Mouse (Mus musculus) forebrain, embryonic 16.5 days (tissue): ENCODE results near the gene Itsn1. TPM values are rescaled to one million over a fixed set of nuclear protein-coding genes. Genes with fewer than 3 reads are reported as not detected.

Source experiments
- ATAC-seq: fragments of 200-750 bp; cut with Nextera tagmentation; 2 replicates; pipeline ENCODE4 v1.8.0; 2017; ENCODE audit warnings: mild to moderate bottlenecking, moderate library complexity
- H3K27ac ChIP-seq: fragments of 300-500 bp; sonication (generic); 2 replicates; pipeline ENCODE4 v1.5.1; 2014; ENCODE audit warnings: low read length, control low read depth
- H3K27me3 ChIP-seq: fragments of 300-500 bp; sonication (generic); replicated peaks from 2 replicates; pipeline ENCODE4 v1.6.1; 2014; ENCODE audit warnings: low read length; ENCODE audit not compliant: control insufficient read depth, insufficient read depth
- H3K36me3 ChIP-seq: fragments of 300-500 bp; sonication (generic); 2 replicates; pipeline ENCODE4 v1.6.1; 2014; ENCODE audit not compliant: control insufficient read depth, insufficient read depth
- H3K4me1 ChIP-seq: fragments of 300-500 bp; sonication (generic); replicated peaks from 2 replicates; pipeline ENCODE4 v1.6.1; 2014; ENCODE audit warnings: low read length; ENCODE audit not compliant: control insufficient read depth, insufficient read depth
- H3K4me2 ChIP-seq: fragments of 300-500 bp; sonication (generic); 2 replicates; pipeline ENCODE4 v1.6.1; 2014; ENCODE audit warnings: mild to moderate bottlenecking, low read length, control low read depth
- H3K4me3 ChIP-seq: fragments of 300-500 bp; sonication (generic); replicated peaks from 2 replicates; pipeline ENCODE4 v1.5.1; 2014; ENCODE audit warnings: mild to moderate bottlenecking, low read length, control low read depth
- H3K9ac ChIP-seq: fragments of 300-500 bp; sonication (generic); replicated peaks from 2 replicates; pipeline ENCODE4 v1.6.1; 2014; ENCODE audit warnings: low read depth, low read length, control low read depth
- H3K9me3 ChIP-seq: fragments of 300-500 bp; sonication (generic); 2 replicates; pipeline ENCODE4 v1.6.1; 2016; ENCODE audit warnings: low read length; ENCODE audit not compliant: control insufficient read depth
- WGBS: fragments of 180-500 bp; shearing (Covaris S2); extraction: QIAGEN DNeasy Blood & Tissue Kit; methylation state at CpG from one replicate; pipeline ENCODE4 v1.1.7; 2014; 5-methylcytosine and 5-hydroxymethylcytosine counted together
- polyA plus RNA-seq: library from polyadenylated mRNA; unstranded; fragments of >200 nt; fragmentation: Nextera tagmentation; extraction: Ambion mirVana; gene quantifications from 2 replicates; pipeline ENCODE4 v1.2.1, GENCODE M21; 2015

Gene Itsn1
- polyA plus RNA-seq, 1 experiment from 2014 or later = 86.3 TPM

DNA sequence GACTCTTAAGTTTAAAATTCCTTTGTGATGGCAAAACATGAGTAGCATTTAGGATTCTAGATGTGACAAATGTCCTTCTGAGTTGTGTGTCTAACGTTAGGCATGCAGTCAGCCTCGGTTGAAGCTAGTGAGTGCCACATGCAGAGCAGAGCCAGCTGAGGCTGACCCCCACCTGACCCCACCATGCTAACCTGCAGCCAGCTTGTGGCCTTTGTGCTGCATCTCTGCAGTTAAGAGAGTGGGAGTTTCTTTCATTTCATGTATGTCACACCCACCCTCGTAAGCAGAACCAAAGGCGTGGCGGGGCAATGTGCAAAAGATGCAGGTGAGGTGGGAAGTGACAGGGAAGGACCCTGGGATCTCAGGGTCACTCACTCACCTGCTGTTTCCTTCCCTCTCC is 98.4 kb downstream of the Itsn1 start:
- H3K4me3 ChIP-seq = no peak overlapping the region
- no peak for ATAC-seq
- no peak overlapping the region for H3K27ac ChIP-seq
- no peak overlapping the region for H3K9ac ChIP-seq
- 50% methylated on average over 5 of the region's 5 CpGs for WGBS
- no peak overlapping the region for H3K4me2 ChIP-seq
- H3K9me3 ChIP-seq = no peaks in the 10 kb centered on the region
- no peaks in the 10 kb centered on the region for H3K4me1 ChIP-seq
- H3K36me3 ChIP-seq = peaks cover 6% of the 10 kb centered on the region
- H3K27me3 ChIP-seq = no peaks in the 10 kb centered on the region

DNA sequence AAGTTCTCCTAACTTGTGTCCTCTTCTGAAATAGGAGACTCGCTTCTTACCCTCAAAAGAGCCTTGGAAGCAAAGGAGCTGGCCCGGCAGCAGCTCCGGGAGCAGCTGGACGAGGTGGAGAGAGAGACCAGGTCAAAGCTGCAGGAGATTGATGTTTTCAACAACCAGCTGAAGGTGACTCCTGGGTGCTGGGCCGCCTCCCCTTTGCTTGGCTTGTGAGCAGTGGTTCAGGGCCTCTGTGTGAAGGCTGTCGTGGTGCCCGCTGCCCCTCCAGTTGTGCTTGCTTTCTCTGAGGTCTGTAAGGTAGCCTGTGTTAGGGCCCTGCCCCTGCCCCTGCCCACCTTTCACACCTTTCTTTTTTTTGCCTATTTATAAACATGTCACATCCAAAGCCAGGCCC is 99.1 kb downstream of the Itsn1 start:
- Histone ChIP-seq H3K36me3 (peaks cover 5% of the 10 kb centered on the region), H3K4me2 (no peak overlapping the region), H3K27ac (no peak overlapping the region), H3K4me3 (no peak overlapping the region), H3K4me1 (no peaks in the 10 kb centered on the region), H3K27me3 (no peaks in the 10 kb centered on the region), H3K9ac (no peak overlapping the region), H3K9me3 (no peaks in the 10 kb centered on the region)
- 82% methylated on average over 7 of the region's 7 CpGs for WGBS
- no peak for ATAC-seq

DNA sequence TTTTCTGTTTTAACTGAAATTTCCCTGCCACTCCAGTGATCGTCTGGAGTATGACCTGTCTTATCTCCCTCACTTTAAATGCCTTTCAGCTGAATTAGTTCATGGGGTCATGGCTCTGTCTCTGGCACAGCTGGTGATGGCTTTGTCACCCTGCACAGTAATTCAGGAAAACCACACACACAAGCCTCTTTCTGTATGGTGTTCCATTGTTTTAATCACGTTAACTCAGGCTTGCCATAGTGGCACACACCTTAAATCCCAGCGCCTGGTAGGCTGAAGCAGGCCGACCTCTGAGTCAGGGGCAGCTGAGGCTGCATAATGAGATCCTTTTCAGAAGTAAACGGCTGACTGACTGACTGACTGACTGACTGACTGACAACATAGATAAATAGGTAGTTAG is 99.5 kb downstream of the Itsn1 start:
- no peaks in the 10 kb centered on the region for H3K27me3 ChIP-seq

DNA sequence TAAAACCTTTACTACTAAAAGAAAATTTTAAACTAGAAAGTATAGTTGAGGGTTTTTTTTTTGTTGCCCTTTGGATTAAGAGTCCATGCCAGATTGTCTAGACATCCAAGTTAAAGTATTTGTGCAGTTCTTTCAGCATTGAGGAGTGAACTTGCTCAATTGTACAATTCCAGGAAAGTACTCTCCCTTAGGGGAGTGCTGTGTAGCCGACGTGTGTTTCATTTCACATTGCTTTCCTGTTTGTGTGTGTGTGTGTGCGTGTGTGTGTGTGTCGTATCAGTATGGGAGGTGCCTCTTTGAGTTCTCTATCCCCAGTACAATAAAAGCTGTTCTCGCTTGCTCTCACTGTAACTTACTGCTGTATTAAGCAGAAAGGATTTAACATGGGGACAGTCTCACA is 100.0 kb downstream of the Itsn1 start:
- Histone ChIP-seq H3K9me3 (no peaks in the 10 kb centered on the region), H3K4me3 (no peak overlapping the region), H3K36me3 (peaks cover 5% of the 10 kb centered on the region), H3K4me1 (no peaks in the 10 kb centered on the region), H3K9ac (no peak overlapping the region), H3K27me3 (no peaks in the 10 kb centered on the region), H3K4me2 (no peak overlapping the region), H3K27ac (no peak overlapping the region)
- 73% methylated on average over 5 of the region's 5 CpGs for WGBS
- ATAC-seq = no peak

More for the DNA sequence above, 99.5 kb downstream of the Itsn1 start:
- Histone ChIP-seq H3K4me2 (no peak overlapping the region), H3K4me3 (no peak overlapping the region), H3K4me1 (no peaks in the 10 kb centered on the region), H3K9me3 (no peaks in the 10 kb centered on the region), H3K36me3 (peaks cover 5% of the 10 kb centered on the region), H3K27ac (no peak overlapping the region), H3K9ac (no peak overlapping the region)
- 62% methylated on average over 5 of the region's 5 CpGs for WGBS
- no peak for ATAC-seq

DNA sequence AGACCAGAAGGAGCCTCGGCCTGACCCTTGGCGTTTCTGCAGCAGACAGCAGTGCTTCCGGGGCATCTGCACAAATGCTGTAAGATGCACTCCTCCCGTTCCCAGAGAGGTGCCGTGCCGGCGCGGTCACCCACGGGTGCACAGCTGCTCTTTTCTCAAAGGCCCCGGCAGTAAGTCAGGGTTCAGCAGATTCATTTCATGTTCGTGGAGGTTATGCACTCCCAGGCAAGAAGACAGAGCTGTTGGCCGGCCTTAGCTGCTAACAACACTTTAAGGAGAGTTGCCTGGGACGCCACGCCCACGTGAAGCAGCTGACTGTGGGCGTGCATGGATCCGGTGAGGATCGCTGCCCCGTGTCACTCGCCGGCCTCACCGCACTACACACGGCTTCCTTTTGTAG is 101.2 kb downstream of the Itsn1 start:
- H3K36me3 ChIP-seq = peaks cover 5% of the 10 kb centered on the region
- H3K4me3 ChIP-seq = no peak overlapping the region
- no peak for ATAC-seq
- no peak overlapping the region for H3K27ac ChIP-seq
- H3K4me1 ChIP-seq = no peaks in the 10 kb centered on the region
- no peaks in the 10 kb centered on the region for H3K27me3 ChIP-seq
- no peak overlapping the region for H3K9ac ChIP-seq
- WGBS = 70% methylated on average over 23 of the region's 23 CpGs
- no peaks in the 10 kb centered on the region for H3K9me3 ChIP-seq
- H3K4me2 ChIP-seq = no peak overlapping the region

DNA sequence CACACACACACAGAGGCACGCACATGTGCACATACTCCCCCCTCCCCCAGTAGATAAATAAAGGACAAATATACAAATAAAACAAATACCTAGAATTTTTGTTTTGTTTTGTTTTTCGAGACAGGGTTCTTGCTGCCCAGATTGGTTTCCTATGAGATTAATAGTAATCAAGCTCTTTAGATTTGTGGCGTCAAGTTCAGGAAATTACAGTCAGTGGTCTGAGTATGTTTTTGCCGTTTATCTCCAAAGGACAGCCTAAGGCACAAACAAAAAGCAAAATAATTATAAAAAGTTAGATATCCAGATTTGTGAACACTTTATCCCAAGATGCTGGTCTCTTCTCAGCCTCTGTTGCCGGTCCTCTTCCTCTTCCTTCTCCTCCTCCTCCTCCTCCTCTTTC is 104.0 kb downstream of the Itsn1 start:
- no peak overlapping the region for H3K9ac ChIP-seq
- H3K36me3 ChIP-seq = peaks cover 5% of the 10 kb centered on the region
- no peaks in the 10 kb centered on the region for H3K27me3 ChIP-seq
- ATAC-seq = no peak
- no peaks in the 10 kb centered on the region for H3K9me3 ChIP-seq
- H3K4me1 ChIP-seq = peaks cover 21% of the 10 kb centered on the region
- H3K27ac ChIP-seq = no peak overlapping the region
- 93% methylated on average over 5 of the region's 5 CpGs for WGBS
- no peak overlapping the region for H3K4me3 ChIP-seq
- no peak overlapping the region for H3K4me2 ChIP-seq

DNA sequence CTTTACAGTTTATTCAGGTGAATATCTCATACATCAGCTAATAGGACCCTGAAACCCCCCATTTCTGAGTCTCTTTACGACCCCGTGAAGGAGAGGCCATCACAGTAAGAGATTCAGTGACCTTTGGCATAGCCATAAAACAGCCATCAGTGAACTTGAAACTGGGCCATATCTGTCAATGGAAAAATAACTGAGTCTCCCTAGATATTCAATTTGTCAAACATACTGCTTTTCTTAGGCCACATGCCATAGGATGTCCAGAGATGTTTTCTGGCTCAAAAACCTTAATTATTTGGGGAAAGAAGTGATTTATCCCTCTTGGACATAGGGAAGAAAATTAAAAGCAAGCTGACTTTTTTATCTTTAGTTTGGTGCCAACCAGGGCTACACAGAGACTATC is 104.5 kb downstream of the Itsn1 start:
- Histone ChIP-seq H3K36me3 (peaks cover 2% of the 10 kb centered on the region; the same call in 1 of the 2 replicates), H3K27me3 (no peaks in the 10 kb centered on the region), H3K9me3 (no peaks in the 10 kb centered on the region), H3K4me3 (no peak overlapping the region), H3K4me1 (peaks cover 21% of the 10 kb centered on the region), H3K27ac (no peak overlapping the region), H3K4me2 (no peak overlapping the region), H3K9ac (no peak overlapping the region)
- ATAC-seq = no peak
- WGBS = 86% methylated on average over 2 of the region's 2 CpGs

DNA sequence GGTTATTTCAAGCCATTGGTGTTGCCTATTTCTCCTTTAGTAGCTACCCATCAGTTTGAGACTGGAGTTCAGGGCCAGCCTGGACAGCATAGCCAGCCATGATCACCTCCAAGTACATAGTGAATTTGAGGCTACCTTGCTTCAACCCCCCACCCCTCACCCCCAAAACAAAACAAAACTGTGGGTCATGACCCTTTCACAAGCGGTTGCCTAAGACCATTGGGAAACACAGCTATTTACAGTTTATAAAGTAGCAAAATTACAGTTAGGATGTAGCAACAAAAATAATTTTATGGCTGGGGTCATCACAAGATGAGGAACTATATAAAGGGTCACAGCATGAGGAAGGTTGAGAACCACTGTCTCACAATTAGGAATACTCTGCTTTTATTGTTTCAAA is 104.9 kb downstream of the Itsn1 start:
- Histone ChIP-seq H3K9ac (no peak overlapping the region), H3K27me3 (no peaks in the 10 kb centered on the region), H3K36me3 (no peaks in the 10 kb centered on the region), H3K4me2 (no peak overlapping the region), H3K4me3 (no peak overlapping the region), H3K27ac (no peak overlapping the region), H3K4me1 (peaks cover 21% of the 10 kb centered on the region), H3K9me3 (no peaks in the 10 kb centered on the region)
- 97% methylated on average over 1 of the region's 1 CpGs for WGBS
- no peak for ATAC-seq

DNA sequence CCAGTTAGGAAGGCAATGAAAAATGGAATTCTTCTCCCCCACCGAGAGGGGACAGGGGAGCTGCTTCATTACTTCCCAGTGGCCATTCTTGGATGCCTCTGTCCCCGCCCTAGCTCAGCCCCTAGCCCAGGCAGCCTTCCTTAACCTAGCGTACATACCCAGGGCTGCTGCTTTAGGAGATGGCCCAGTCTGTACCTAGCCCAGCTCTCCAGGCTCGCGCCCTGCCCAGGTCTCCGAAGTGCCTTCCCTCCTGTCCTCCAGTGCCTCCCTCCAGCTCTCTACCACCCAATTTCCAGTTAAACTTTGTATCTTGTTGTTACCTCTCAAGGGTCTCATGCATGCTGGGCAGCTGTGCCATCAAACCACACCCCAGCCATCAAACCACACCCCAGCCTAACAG is 106.7 kb downstream of the Itsn1 start:
- no peaks in the 10 kb centered on the region for H3K27me3 ChIP-seq
- peak overlapping the region; percentile 3; the same call in 1 of the 2 replicates for H3K27ac ChIP-seq
- no peaks in the 10 kb centered on the region for H3K9me3 ChIP-seq
- no peak for ATAC-seq
- WGBS = 77% methylated on average over 6 of the region's 6 CpGs
- no peak overlapping the region for H3K4me2 ChIP-seq
- H3K4me1 ChIP-seq = peaks cover 21% of the 10 kb centered on the region
- no peak overlapping the region for H3K9ac ChIP-seq
- H3K36me3 ChIP-seq = peaks cover 8% of the 10 kb centered on the region
- H3K4me3 ChIP-seq = no peak overlapping the region
